Mouse (Mus musculus) heart, adult 9 months (tissue): Measurements from ENCODE around the gene Plekho2.
A peak's percentile ranks its signal among the peaks of the same experiment; 100 is the strongest.

Source experiments
- DNase-seq, 2 experiments: peaks; one replicate each; pipeline ENCODE4 v3.0.0; 2022; ENCODE audit warnings: low spot score in 2 of 2

The Plekho2 gene

GRCm38 (mm10) chr9:65532986-65533385 is 46.9 kb downstream of the Plekho2 start:
- DNase-seq, result no peak

DNA sequence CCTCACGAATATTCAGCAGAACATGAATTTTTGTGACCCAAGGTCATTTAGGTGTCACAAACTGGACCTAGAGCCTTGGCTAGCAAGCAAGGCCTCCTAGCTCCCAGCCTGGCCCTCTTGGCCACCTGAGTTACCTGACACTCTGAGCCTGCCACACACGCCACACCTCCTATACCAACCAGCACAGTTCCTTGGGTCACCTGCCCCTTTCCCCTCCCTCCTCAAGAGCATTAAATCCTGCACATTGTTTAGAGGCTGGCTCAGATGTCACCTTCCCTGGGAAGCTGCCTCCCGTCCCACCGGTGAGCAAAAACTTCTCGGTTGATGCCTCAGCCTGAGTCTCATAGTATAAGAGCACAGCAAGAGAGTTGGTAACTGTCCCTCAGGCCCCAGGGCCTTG is 48.6 kb downstream of the Plekho2 start:
- no peak for DNase-seq

DNA sequence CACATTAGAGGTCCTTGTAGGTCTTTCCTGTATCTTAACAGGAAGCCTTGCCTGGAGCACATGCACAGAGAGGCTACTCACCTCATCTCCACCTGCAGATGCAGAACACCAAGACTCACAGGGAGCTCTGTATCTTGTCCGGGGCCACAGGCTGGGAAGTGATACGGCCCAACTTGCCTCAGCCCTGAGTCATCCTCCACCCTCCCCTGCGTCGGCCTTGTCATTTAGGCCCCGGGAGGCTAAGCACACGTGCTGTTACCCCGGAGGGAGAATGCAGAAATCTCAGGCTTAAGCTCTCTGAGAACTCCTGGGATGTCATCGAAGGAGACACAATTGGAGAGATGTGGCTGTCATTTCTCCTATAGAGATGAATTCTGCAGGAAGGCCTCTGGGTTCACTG is 50.2 kb downstream of the Plekho2 start:
- DNase-seq, result no peak

- no peak for DNase-seq
These were observed 51.3 kb downstream of the Plekho2 start for GRCm38 (mm10) chr9:65528417-65529038.

GRCm38 (mm10) chr9:65525445-65526195 is 54.2 kb downstream of the Plekho2 start:
- peak in 1 of 2 experiments; percentile 51 for DNase-seq

- DNase-seq, result peak; percentile 74 to 81
These were observed 56.1 kb downstream of the Plekho2 start for GRCm38 (mm10) chr9:65523611-65524364.

- DNase-seq, result no peak
These were observed 59.3 kb downstream of the Plekho2 start for GRCm38 (mm10) chr9:65520505-65520876.

DNA sequence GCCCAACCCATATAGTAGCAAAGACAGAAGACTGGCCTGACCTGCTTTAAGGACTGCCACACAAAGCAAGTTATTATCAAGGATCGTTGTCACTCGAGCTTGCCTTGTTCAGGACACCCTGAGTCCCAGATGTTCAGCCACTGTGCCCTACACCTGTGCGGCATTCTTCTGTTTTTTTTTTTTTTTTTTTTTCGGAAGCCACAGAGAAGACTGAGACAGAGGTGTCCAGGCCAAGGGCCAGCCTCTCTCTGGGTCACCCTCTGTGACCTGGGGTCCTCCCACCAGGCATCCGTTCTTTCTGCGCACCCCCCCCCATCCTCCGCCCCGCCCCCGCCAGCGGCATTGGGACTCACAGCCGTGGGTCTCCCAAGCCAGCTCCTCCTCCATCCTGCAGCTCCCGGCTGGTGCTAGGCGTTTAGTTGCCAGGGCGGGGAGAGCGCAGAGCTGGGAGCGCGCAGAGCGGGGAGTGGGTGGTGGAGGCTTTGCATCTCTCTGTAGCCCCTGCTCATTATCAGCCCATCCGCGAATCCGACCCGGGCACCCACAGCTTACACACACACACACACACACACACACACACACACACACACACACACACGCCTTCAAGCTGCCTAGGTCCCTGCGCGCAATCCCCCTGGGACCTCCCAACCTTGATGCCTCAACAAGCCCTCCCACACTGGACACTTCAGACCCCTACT is 59.9 kb downstream of the Plekho2 start, which contains the start of gene Ankdd1a:
Gene Ankdd1a (minus strand): TSS at position 387 of the 698 bp plus-strand sequence.
- no peak for DNase-seq

DNA sequence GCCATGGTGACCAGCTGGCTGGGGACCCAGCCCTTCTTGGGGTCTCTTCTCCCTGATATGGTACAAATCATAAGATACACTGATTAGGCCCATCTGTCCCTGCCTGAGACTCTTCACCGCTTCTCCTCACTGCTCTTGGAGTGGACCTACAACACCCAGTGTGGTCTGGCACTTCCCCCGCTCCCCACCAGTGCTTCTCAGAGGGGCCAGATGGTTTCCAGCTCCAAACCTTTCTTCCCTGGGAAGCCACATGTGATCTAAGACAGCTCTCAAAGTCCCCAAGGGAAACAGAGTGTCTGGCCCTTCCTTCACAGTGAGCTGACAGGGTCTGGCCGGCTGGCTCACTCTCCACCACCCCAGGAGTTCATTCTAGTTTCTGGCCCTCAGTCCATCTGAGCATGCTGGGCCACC is 65.0 kb downstream of the Plekho2 start:
- DNase-seq, result no peak

- no peak for DNase-seq
These were observed 65.4 kb downstream of the Plekho2 start for GRCm38 (mm10) chr9:65514431-65514830.

DNA sequence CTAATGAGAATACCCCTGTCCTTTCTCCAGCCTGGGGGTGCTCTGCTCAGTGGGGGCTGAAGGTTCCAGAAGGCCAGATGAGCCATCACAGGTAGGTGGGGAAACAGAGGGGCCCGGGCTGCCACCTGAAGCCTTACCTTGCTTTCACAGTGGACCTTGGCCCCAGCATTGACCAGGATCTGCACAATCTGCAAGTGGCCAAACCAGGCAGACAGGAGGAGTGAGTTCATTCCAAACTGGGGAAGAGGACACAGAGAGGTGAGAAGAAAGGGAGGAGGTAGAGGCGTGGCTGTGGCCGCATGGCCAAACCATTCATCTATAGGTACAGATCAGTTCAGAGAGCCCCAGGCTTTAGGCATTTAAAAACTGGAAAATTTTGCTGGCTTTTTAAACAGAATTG is 67.3 kb downstream of the Plekho2 start:
- DNase-seq, result no peak

DNA sequence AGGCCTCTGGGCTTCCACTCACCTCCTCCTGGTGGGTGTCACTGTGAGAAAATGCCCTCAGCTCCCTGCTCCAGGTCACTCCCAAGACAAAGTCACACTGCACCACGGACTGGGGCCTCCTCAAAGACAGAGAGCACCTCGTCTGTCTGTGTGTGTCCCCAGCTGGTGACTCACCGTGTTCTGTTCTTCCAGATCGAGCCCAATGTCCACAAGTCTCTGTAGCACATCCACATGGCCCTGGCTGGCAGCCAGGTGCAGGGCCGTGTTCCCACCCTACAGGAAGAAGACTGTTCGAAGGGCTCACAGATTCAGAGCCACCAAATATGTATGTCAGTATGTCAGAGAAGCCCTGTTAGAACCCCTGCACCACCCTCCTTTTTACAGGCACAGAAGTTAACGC is 71.4 kb downstream of the Plekho2 start:
- DNase-seq, result no peak

DNA sequence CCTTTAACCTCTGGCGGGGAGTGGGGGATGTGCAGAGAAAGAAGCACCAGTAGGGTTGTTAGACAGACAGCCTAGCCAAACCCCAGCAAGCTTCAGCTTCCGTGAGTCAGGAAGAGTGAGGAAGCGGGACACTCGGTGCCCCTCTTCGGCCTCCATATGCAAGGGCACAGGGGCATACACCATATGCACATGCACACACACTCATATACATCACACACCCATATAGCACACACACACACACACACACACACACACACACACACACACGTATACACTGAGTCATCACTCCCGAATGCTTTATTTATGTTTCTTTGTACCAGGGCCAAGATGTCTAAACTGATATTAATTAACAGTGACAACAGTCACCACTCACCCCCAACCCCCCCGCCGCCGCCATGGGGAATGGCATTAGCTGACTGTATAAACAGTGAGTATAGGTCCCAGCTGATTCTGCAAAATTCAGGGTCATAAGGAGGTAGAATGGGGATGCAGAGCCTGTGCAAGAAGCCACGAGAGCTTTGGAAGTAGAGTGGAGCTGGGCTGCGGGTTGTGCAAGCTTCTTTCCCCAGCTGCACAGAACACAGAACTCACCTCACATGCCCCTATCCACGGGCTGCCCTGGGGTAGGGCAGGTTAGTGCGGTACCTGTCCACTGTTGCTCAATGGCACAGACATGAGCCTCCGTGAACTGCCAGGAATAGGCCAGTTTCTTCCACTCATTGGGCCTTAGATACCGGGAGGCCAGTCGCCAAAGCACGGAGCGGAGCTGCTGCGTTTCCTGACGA is 76.9 kb downstream of the Plekho2 start:
- no peak for DNase-seq
